Mouse (Mus musculus) midbrain, embryonic 11.5 days (tissue): Measurements from ENCODE around the gene Rab39. TPM values are rescaled to one million over a fixed set of nuclear protein-coding genes. Genes with fewer than 3 reads are reported as not detected.
A peak's percentile ranks its signal among the peaks of the same experiment; 100 is the strongest.

ENCODE experiments used
- ATAC-seq: fragments of 200-750 bp; cut with Nextera tagmentation; 2 replicates; pipeline ENCODE4 v1.8.0; 2017; ENCODE audit warnings: moderate TSS enrichment, moderate library complexity; ENCODE audit not compliant: low FRiP score
- DNase-seq: peaks from one replicate; pipeline ENCODE4 v3.0.0; 2015; ENCODE audit warnings: low spot score; ENCODE audit errors: missing footprints
- H3K27ac ChIP-seq: fragments of 300-500 bp; sonication (generic); 2 replicates; pipeline ENCODE4 v1.5.1; 2014; ENCODE audit warnings: low read depth, low read length
- H3K27me3 ChIP-seq: fragments of 300-500 bp; sonication (generic); 2 replicates; pipeline ENCODE4 v1.6.1; 2014; ENCODE audit warnings: mild to moderate bottlenecking, low read length, moderate library complexity, mixed read lengths; ENCODE audit not compliant: control insufficient read depth, insufficient read depth
- H3K36me3 ChIP-seq: fragments of 300-500 bp; sonication (generic); 2 replicates; pipeline ENCODE4 v1.6.1; 2014; ENCODE audit warnings: mild to moderate bottlenecking, low read length, moderate library complexity, mixed read lengths; ENCODE audit not compliant: control insufficient read depth, insufficient read depth
- H3K4me1 ChIP-seq: fragments of 300-500 bp; sonication (generic); 2 replicates; pipeline ENCODE4 v1.6.1; 2014; ENCODE audit warnings: low read length; ENCODE audit not compliant: control insufficient read depth, insufficient read depth
- H3K4me2 ChIP-seq: fragments of 300-500 bp; sonication (generic); 2 replicates; pipeline ENCODE4 v1.6.1; 2014; ENCODE audit warnings: mild to moderate bottlenecking, moderate library complexity
- H3K4me3 ChIP-seq: fragments of 300-500 bp; sonication (generic); 2 replicates; pipeline ENCODE4 v1.5.1; 2014; ENCODE audit warnings: low read depth, low read length
- H3K9ac ChIP-seq: fragments of 300-500 bp; sonication (generic); 2 replicates; pipeline ENCODE4 v1.6.1; 2014; ENCODE audit warnings: low read length
- H3K9me3 ChIP-seq: fragments of 300-500 bp; sonication (generic); 2 replicates; pipeline ENCODE4 v1.6.1; 2016; ENCODE audit warnings: low read length; ENCODE audit not compliant: control insufficient read depth
- WGBS: fragments of 180-500 bp; shearing (Covaris S2); extraction: QIAGEN DNeasy Blood & Tissue Kit; methylation state at CpG from one replicate; pipeline ENCODE4 v1.1.7; 2014; 5-methylcytosine and 5-hydroxymethylcytosine counted together
- polyA plus RNA-seq: library from polyadenylated mRNA; unstranded; fragments of >200 nt; fragmentation: Nextera tagmentation; extraction: Ambion mirVana; gene quantifications from 2 replicates; pipeline ENCODE4 v1.2.1, GENCODE M21; 2014

The Rab39 gene
- polyA plus RNA-seq = 4.6 and 6.2 TPM in 2 replicates

DNA sequence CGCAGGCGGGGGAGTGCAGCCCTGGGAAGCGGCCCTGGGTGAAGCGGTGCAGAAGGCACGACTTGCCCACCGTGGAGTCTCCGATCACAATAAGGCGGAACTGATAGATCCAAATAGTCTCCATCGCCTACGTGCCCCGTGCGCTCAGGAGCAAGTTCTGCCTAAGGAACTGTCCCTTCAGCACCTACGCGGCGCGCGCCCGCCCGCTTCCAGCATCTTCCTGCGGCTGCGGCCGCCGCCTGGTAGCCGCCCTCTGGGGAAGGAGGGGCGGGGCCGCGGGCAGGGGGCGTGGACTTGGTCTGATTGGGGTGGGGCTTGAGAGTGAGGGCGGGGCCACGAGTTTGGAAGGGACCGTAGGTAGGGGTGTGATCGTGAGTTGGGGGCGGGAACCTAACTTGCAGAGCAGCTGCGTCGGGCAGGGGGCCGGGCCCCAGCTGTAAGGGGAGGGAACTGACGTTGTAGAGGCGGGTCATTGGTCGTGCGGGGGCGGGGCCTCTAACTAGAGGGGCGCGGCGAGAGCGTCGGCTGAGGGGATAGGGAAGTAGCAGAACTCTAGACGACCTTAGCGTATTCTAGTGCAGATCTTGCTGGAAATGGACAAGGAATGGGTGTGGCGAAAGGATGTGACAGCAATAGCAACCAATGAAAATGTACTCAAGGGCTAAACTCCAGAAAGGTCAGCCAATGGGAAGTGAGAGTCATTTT lies at the start of gene Rab39:
Gene Rab39, minus strand, starts transcription at position 241 of the 705 bp plus-strand sequence.
- WGBS = 1% methylated on average over 47 of the region's 49 CpGs
- no peaks in the 10 kb centered on the region; the same call in 1 of the 2 replicates for H3K4me1 ChIP-seq
- no peaks in the 10 kb centered on the region for H3K36me3 ChIP-seq
- DNase-seq (peak; percentile 99), ATAC-seq (peak; percentile 98)
- H3K4me2 ChIP-seq = peak within 1 kb of the TSS; percentile 75
- peak within 1 kb of the TSS; percentile 72 for H3K4me3 ChIP-seq
- no peaks in the 10 kb centered on the region for H3K27me3 ChIP-seq
- 0 out of 2 replicates have a peak within 1 kb of the TSS, but pooled peaks have one; percentile 6 for H3K27ac ChIP-seq
- no peaks in the 10 kb centered on the region for H3K9me3 ChIP-seq
- H3K9ac ChIP-seq = peak within 1 kb of the TSS; percentile 68

DNA sequence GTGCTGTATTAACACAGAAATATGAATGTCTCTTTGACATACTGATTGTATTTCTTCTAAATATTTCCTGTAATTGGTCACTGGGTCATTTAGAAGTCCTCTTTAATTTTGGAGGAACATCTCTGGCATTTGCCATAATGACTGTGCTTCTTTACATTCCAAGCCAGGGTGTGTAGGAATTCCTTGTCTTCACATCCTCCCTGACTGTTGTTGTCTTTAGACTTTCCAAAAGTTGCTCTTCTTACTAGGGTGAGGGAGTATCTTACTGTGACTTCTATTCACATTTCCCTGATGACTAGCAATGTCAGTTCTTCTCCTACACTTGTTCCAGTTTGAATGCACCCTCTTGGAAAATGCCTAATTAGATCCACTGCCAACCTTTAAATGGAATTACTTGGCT lies 48.8 kb upstream of the Rab39 start:
- Histone ChIP-seq H3K9me3 (no peaks in the 10 kb centered on the region), H3K27me3 (no peaks in the 10 kb centered on the region; the same call in 1 of the 2 replicates), H3K4me3 (no peak overlapping the region), H3K4me2 (no peak overlapping the region), H3K9ac (no peak overlapping the region), H3K27ac (no peak overlapping the region), H3K36me3 (no peaks in the 10 kb centered on the region), H3K4me1 (no peaks in the 10 kb centered on the region)
- DNase-seq (no peak), ATAC-seq (no peak)

DNA sequence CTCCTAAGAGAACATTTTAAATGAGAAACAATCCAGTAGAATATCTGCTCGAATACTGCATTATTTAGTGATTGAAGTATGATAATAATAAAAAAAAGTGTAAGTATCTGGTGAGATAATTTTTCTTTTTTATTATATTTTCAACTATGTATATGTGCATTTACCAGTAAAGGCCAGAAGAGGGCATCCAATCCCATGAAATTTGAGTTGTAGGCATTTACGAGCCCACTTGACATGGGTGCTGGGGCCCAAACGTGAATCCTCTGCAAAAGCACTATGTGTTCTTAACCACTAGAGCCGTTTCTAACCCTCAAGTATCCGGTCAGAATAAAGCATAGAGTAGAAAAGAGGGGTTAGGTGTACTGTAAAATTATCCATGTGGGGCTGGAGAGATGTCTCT lies 44.9 kb upstream of the Rab39 start:
- Histone ChIP-seq H3K27me3 (no peaks in the 10 kb centered on the region), H3K27ac (no peak overlapping the region), H3K9me3 (no peaks in the 10 kb centered on the region), H3K4me1 (no peaks in the 10 kb centered on the region), H3K36me3 (no peaks in the 10 kb centered on the region), H3K4me2 (no peak overlapping the region), H3K4me3 (no peak overlapping the region), H3K9ac (no peak overlapping the region)
- ATAC-seq (no peak), DNase-seq (no peak)
- 55% methylated on average over 5 of the region's 5 CpGs for WGBS

DNA sequence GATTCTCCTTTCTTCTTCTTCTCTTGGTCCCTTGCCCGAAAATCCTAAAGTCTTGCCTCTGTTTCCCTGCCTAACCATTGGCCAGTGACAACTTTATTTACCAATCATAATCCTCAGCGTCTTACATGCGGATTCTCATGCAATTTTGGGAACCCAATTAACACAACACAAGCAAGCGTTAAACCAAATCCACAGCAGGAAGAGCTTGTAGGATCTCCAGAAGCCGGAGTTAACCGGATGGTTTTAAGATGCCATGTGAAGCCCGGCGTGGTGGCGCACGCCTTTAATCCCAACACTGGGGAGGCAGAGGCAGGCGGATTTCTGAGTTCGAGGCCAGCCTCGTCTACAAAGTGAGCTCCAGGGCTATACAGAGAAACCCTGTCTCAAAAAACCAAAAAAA lies 44.4 kb upstream of the Rab39 start:
- Histone ChIP-seq H3K4me3 (no peak overlapping the region), H3K36me3 (no peaks in the 10 kb centered on the region), H3K27ac (no peak overlapping the region), H3K9ac (no peak overlapping the region), H3K27me3 (no peaks in the 10 kb centered on the region), H3K4me1 (no peaks in the 10 kb centered on the region), H3K4me2 (no peak overlapping the region), H3K9me3 (no peaks in the 10 kb centered on the region)
- DNase-seq = no peak
- WGBS = 90% methylated on average over 13 of the region's 13 CpGs
- ATAC-seq = no peak

DNA sequence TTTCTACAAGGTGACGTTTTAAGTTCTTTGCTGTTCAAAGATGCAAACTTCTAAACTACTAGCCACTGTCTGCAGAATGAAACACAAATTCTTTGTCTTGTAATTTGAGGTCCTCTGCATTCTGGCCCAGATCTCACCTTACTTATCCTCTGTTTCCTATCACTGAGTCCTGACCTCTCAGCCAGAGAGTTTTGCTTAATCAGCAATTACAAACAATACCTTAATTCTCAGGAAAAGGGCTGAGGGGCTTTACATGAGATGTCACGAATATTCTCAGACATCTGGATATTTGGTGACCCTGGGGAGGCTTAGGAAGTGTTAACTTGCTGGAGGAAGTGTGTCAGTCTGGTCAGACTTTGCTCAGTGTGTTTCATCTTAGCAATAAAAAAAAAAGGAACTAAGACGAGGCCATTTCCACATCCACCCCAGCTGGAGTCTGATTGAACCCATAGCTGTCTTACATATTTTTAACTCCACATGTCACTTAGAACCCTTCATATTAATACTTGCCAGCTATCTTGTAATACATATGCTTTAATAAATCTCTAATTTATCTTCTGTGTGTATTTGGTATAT lies 34.9 kb upstream of the Rab39 start:
- Histone ChIP-seq H3K27ac (no peak overlapping the region), H3K9me3 (no peaks in the 10 kb centered on the region), H3K9ac (no peak overlapping the region), H3K4me1 (no peaks in the 10 kb centered on the region), H3K27me3 (no peaks in the 10 kb centered on the region), H3K36me3 (no peaks in the 10 kb centered on the region), H3K4me2 (no peak overlapping the region), H3K4me3 (no peak overlapping the region)
- DNase-seq (no peak), ATAC-seq (no peak)
- 68% methylated on average over 3 of the region's 3 CpGs for WGBS

DNA sequence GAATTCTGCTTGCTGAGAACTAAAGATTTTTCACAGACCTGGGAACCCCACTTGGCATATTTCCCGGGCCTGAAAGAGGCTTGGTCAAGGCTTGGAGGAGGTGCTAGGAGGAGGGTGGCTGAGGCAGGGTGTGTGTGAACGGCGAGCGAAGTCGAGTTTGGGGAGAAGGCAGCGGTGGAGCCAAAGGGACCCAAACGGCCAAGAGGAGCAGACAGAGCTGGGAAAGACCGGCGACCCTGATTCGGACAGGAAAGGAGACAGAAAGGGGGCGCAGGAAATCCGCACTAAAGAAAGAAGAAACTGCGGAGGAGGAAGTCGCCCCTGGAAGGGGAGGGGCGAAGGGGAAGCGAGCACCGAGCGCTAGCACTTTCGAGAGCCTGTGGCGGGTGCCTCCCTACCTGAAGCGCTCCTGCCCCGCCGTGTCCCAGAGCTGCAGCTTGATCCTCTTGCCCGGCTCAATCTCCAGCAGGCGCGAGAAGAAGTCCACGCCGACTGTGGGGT lies 491 bp downstream of the Rab39 start:
- H3K4me2 ChIP-seq = peak overlapping the region; percentile 75
- ATAC-seq = peak; percentile 6; the same call in 1 of the 2 replicates
- peak overlapping the region; percentile 68 for H3K9ac ChIP-seq
- H3K9me3 ChIP-seq = no peaks in the 10 kb centered on the region
- 0 out of 2 replicates have a peak overlapping the region, but pooled peaks have one; percentile 6 for H3K27ac ChIP-seq
- WGBS = 0% methylated on average over 28 of the region's 28 CpGs
- peak overlapping the region; percentile 72 for H3K4me3 ChIP-seq
- no peak for DNase-seq
- no peaks in the 10 kb centered on the region; the same call in 1 of the 2 replicates for H3K4me1 ChIP-seq
- no peaks in the 10 kb centered on the region for H3K36me3 ChIP-seq
- no peaks in the 10 kb centered on the region for H3K27me3 ChIP-seq

DNA sequence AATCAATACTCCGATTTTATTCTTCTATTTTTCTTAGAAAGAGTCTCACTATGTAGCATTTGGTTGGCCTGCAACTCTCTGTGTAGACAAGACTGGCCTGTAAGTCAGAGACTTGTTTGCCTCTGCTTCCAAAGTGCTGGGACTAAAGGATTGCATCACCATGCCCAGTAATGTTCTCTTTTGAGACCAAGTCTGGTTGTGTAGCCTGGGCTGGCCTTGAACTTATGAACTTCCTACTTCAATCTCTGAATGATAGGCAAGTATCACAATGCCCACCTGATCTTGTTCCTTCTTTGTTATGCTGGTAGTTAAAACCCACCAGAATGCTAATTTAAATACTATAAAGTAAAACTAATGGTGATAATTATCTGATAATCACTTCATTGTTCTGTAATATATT lies 3.0 kb downstream of the Rab39 start:
- no peak overlapping the region for H3K4me3 ChIP-seq
- H3K9ac ChIP-seq = no peak overlapping the region
- ATAC-seq (no peak), DNase-seq (no peak)
- H3K36me3 ChIP-seq = no peaks in the 10 kb centered on the region
- H3K27ac ChIP-seq = no peak overlapping the region
- H3K4me1 ChIP-seq = no peaks in the 10 kb centered on the region; the same call in 1 of the 2 replicates
- H3K4me2 ChIP-seq = no peak overlapping the region
- no peaks in the 10 kb centered on the region for H3K9me3 ChIP-seq
- no peaks in the 10 kb centered on the region for H3K27me3 ChIP-seq
- WGBS = 86% methylated on average over 1 of the region's 1 CpGs

DNA sequence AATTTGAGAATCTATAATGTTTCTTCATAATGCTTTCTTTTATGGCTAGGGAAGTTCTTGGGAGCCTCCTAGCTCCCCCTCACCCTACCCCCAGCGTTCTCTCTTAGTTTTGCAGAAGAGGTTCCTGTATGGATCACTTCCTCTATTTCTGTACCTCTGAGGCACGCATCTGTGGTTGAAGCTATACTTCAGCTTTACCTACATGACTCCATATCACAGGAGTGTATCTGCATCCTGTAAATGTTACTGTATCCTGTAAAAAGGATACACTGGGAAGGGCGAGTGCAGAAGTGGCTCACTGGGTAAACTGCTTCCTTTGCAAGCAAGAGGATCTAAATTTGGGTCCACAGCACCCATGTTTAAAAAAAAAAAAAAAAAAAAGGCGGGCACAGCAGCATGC lies 5.5 kb downstream of the Rab39 start:
- 78% methylated on average over 4 of the region's 4 CpGs for WGBS
- ATAC-seq = no peak
- Histone ChIP-seq H3K27me3 (no peaks in the 10 kb centered on the region), H3K4me1 (no peaks in the 10 kb centered on the region; the same call in 1 of the 2 replicates), H3K36me3 (no peaks in the 10 kb centered on the region), H3K4me2 (no peak overlapping the region), H3K27ac (no peak overlapping the region), H3K4me3 (no peak overlapping the region), H3K9ac (no peak overlapping the region), H3K9me3 (no peaks in the 10 kb centered on the region)
- no peak for DNase-seq

DNA sequence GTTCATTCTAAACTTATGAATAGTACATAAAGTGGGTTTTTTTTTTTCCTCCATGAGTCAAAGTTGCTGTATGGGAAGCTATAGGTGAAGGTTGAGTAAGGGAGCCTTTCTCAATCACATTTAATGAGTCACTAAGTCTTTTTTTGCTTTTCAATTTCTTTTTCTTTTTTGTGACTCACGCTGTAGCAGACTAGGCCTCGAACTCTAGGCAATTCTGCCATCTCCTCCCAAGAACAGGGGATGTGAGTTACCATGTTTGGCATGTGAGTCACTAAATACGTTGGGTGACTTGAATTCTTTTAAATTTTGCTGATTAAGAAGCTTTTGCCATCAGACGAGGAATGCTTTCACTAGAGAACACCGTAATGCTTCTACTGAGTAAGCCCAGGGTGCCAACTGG lies 10.2 kb downstream of the Rab39 start:
- H3K27me3 ChIP-seq = no peaks in the 10 kb centered on the region
- no peak overlapping the region for H3K27ac ChIP-seq
- ATAC-seq = no peak
- 84% methylated on average over 5 of the region's 5 CpGs for WGBS
- no peak for DNase-seq
- H3K4me3 ChIP-seq = no peak overlapping the region
- H3K4me2 ChIP-seq = no peak overlapping the region
- H3K9me3 ChIP-seq = no peaks in the 10 kb centered on the region
- H3K36me3 ChIP-seq = no peaks in the 10 kb centered on the region
- no peaks in the 10 kb centered on the region for H3K4me1 ChIP-seq
- no peak overlapping the region for H3K9ac ChIP-seq
